Mouse (Mus musculus) testis, adult 2 months (tissue): ENCODE data around the gene Tnfaip2.

Experiments used
- CTCF ChIP-seq: fragments of 200-500 bp; IDR thresholded peaks from 2 replicates; pipeline ENCODE4 v1.5.1; 2012; ENCODE audit warnings: low read depth, mild to moderate bottlenecking, inconsistent platforms, low read length, moderate library complexity; ENCODE audit not compliant: control insufficient read depth, insufficient read depth, insufficient replicate concordance
- POLR2A ChIP-seq: fragments of 200-500 bp; IDR thresholded peaks from 2 replicates; pipeline ENCODE4 v1.6.1; 2012; ENCODE audit warnings: low read depth, mild to moderate bottlenecking, inconsistent platforms, low read length, moderate library complexity; ENCODE audit not compliant: control insufficient read depth

GRCm38 (mm10) chr12:111443921-111444831, 1.9 kb downstream of the Tnfaip2 start:
- no peak for TF ChIP-seq CTCF
- no peak for TF ChIP-seq POLR2A
